Mouse (Mus musculus): ENCODE data around the gene Tmem79. TPM values are rescaled to one million over a fixed set of nuclear protein-coding genes. Genes with fewer than 3 reads are reported as not detected.
A peak's percentile ranks its signal among the peaks of the same experiment; 100 is the strongest.
"Not testable (repeated sequence)": the region's sequence is repeated elsewhere in the genome, so short reads cannot be mapped to it uniquely, and the experiment has no call there.

Tmem79 gene
- polyA plus RNA-seq, 1 experiment: 31.8 TPM

GRCm38 (mm10) chr3:88324951-88325405 is 11.0 kb downstream of the Tmem79 start, which contains the start of gene Glmp:
Gene Glmp, plus strand, starts transcription at chr3:88325023.
- DNase-seq: peak; percentile 62
- TF ChIP-seq CTCF (IDR thresholded peaks at IDR 0.05; ENCODE audit: insufficient read depth, low read length) (no peak), POLR2A (IDR thresholded peaks at IDR 0.05; ENCODE audit: borderline replicate concordance, extremely low read depth, low read depth, low read length) (peak; percentile 67; the same call in 1 of the 2 replicates)
- under 1% methylated on average over 10 of the region's 10 CpGs for WGBS
- Histone ChIP-seq H3K4me3 (replicated peaks; ENCODE audit: extremely low read depth, low read depth, low read length) (peak within 1 kb of the TSS; percentile 98), H3K4me1 (ENCODE audit: control insufficient read depth, insufficient read depth, low read length) (peaks cover 9% of the 10 kb centered on the region)

DNA sequence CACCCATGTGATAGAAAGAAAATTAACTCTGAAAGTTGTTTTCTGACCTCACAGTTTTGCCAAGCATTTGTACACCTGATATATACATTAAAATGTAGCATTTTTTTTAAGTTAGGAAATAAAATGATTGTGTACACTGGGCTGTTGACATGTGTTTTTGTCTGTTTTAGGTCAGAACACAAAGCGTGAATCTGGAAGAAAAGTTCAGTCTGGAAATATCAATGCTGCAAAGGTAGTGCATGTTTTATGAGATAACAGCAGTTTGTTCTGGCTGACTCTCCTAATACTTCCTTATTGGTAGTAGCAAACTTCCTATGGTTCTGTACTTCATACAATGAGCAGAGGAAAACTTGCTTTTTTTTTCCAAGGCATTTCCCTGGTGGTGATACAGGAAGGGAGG is 36.8 kb downstream of the Tmem79 start:
- no peak overlapping the region for H3K4me3 ChIP-seq (replicated peaks; ENCODE audit: extremely low read depth, low read depth, low read length)
- WGBS: 82% methylated on average over 1 of the region's 1 CpGs
- peaks cover 7% of the 10 kb centered on the region for H3K4me1 ChIP-seq (ENCODE audit: control insufficient read depth, insufficient read depth, low read length)
- no peak for DNase-seq
- TF ChIP-seq CTCF (IDR thresholded peaks at IDR 0.05; ENCODE audit: insufficient read depth, low read length) (no peak), POLR2A (IDR thresholded peaks at IDR 0.05; ENCODE audit: borderline replicate concordance, extremely low read depth, low read depth, low read length) (no peak)

- Histone ChIP-seq H3K4me3 (replicated peaks; ENCODE audit: extremely low read depth, low read depth, low read length) (peak overlapping the region; percentile 96), H3K4me1 (ENCODE audit: control insufficient read depth, insufficient read depth, low read length) (peaks cover 7% of the 10 kb centered on the region)
- TF ChIP-seq POLR2A (IDR thresholded peaks at IDR 0.05; ENCODE audit: borderline replicate concordance, extremely low read depth, low read depth, low read length): no peak
- no peak for TF ChIP-seq CTCF (IDR thresholded peaks at IDR 0.05; ENCODE audit: insufficient read depth, low read length)
- DNase-seq: no peak
- WGBS: under 1% methylated on average over 30 of the region's 30 CpGs
Measured at GRCm38 (mm10) chr3:88297321-88297851, 38.6 kb downstream of the Tmem79 start.

DNA sequence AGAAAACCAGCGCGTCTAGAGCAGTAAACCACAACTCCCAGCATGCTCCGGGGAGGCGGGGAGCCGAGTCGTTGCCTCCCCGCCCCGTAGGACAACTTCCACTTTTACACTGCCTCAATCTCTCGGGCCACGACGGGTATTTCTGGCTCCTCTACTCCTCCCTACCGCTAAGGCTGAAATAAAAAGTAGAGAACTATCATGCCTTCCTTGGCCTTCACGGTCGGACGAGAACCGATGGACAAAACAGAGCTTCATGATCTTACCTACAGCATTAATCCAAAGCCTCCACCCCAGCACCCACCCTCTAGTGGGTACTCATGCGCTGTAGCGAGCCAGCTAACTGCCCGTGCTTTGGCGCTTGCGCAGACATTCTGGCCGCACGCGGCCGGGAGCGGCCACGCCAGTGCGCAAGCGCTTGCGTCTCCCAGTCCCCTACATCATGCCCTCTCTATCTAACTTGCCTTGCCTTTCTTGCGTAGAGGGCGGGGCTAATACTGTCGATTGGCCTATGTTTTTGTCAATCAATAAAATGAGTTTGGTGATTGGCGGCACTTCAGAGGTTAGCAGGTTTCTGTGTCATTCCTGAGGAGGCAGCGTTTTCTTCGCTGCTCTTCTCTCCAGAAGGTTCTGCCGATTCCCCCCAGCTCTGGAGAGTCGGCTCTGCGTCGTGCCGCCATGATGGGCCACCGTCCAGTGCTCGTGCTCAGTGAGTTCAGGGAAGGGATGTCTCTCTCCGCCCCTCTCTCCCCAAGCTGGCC is 39.2 kb downstream of the Tmem79 start, which contains the start of the genes Tsacc and Cct3:
Gene Tsacc (minus strand): TSS at position 439 of the 758 bp plus-strand sequence.
Gene Cct3 (plus strand): TSS at position 556 of the 758 bp plus-strand sequence.
- H3K4me3 ChIP-seq (replicated peaks; ENCODE audit: extremely low read depth, low read depth, low read length): peak within 1 kb of the TSS; percentile 96
- TF ChIP-seq POLR2A (IDR thresholded peaks at IDR 0.05; ENCODE audit: borderline replicate concordance, extremely low read depth, low read depth, low read length) (peak; percentile 81), CTCF (IDR thresholded peaks at IDR 0.05; ENCODE audit: insufficient read depth, low read length) (no peak)
- peak; percentile 90 for DNase-seq
- H3K4me1 ChIP-seq (ENCODE audit: control insufficient read depth, insufficient read depth, low read length): peaks cover 7% of the 10 kb centered on the region
- under 1% methylated on average over 44 of the region's 44 CpGs for WGBS

DNA sequence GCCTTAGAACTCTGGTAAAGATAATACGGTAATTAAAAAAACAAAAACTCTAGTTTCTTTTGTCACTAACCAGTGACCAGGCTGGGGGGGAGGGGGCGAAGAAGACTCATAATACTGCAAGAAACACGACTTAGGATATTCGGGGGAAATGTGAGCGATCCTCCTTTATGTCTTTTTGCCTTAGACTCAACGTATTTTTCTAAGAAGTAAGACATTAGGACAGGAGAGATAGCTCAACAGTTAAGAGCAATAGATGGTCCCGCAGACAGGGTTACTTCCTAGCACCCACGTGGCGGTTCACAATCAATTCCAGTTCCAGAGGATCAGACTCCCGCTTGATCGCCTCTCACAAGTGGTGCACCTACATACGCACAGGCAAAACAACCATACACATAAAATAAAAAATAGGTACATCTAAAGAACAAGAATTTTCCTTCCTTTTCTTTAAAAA is 39.8 kb downstream of the Tmem79 start:
- peaks cover 7% of the 10 kb centered on the region for H3K4me1 ChIP-seq (ENCODE audit: control insufficient read depth, insufficient read depth, low read length)
- no peak for DNase-seq
- H3K4me3 ChIP-seq (replicated peaks; ENCODE audit: extremely low read depth, low read depth, low read length): peak overlapping the region; percentile 85
- WGBS: under 1% methylated on average over 12 of the region's 12 CpGs
- TF ChIP-seq POLR2A (IDR thresholded peaks at IDR 0.05; ENCODE audit: borderline replicate concordance, extremely low read depth, low read depth, low read length) (no peak), CTCF (IDR thresholded peaks at IDR 0.05; ENCODE audit: insufficient read depth, low read length) (no peak)

- H3K4me1 ChIP-seq (ENCODE audit: control insufficient read depth, insufficient read depth, low read length); DNase-seq; H3K4me3 ChIP-seq (replicated peaks; ENCODE audit: extremely low read depth, low read depth, low read length): not testable (repeated sequence)
- 50% methylated on average over 1 of the region's 1 CpGs for WGBS
Measured at GRCm38 (mm10) chr3:88295272-88295671, 40.7 kb downstream of the Tmem79 start.

GRCm38 (mm10) chr3:88291970-88292369 is 44.0 kb downstream of the Tmem79 start:
- TF ChIP-seq POLR2A (IDR thresholded peaks at IDR 0.05; ENCODE audit: borderline replicate concordance, extremely low read depth, low read depth, low read length) (no peak), CTCF (IDR thresholded peaks at IDR 0.05; ENCODE audit: insufficient read depth, low read length) (no peak)
- Histone ChIP-seq H3K4me3 (replicated peaks; ENCODE audit: extremely low read depth, low read depth, low read length) (no peak overlapping the region), H3K4me1 (ENCODE audit: control insufficient read depth, insufficient read depth, low read length) (peaks cover 2% of the 10 kb centered on the region; the same call in 1 of the 2 replicates)
- DNase-seq: peak; percentile 31
- WGBS: 34% methylated on average over 4 of the region's 4 CpGs

DNA sequence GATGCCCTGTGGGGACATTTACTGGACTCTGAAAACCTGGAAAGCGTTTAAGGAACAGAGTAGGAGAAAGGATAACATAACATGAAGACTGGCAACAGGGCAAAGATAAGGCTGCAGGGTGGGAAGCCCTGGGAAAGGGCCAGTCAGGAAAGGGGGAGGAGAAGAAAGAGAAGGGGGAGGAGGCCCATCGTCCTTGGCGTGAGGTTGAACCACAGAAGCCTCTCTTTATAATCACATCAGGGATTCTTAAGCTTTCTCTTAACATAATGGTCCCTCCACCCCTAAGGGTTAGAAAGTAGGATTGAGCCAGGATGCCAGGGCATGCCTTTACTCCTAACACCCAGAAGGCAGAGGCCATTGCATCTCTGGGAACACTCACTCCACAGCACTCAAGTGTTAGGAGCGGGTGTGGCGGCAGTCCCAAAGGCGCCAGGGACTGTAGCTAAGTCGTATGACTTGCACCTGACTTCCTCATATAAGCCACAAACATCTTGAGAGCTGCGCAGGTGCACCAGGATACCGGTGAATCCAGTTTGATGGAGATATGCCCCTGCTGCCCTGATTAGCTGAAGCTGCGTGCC is 47.7 kb downstream of the Tmem79 start:
- DNase-seq: peak; percentile 46
- H3K4me1 ChIP-seq (ENCODE audit: control insufficient read depth, insufficient read depth, low read length); H3K4me3 ChIP-seq (replicated peaks; ENCODE audit: extremely low read depth, low read depth, low read length): not testable (repeated sequence)
- WGBS: 55% methylated on average over 10 of the region's 10 CpGs

DNA sequence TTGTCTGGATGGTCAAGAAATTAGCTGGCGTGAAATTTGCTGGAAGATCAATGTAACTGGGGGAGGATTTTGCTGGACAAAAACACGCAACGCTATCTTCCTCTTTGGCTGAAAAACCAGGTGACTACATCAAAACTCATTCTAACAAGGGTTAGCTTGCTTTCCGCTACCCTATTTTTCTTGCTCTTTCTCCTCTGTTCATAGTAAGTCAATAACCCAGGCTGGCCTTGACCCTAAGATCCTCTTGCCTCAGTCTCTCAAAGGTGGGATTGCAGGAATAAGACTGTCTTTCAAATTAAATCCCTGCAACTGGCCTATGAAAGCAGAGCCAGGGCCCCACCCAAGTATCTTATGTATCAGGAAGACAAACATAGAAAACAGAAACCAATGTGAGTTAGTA is 48.8 kb downstream of the Tmem79 start, which contains the start of gene Gm38392:
Gene Gm38392 (minus strand): TSS at position 101 of the 400 bp plus-strand sequence.
- Histone ChIP-seq H3K4me1 (ENCODE audit: control insufficient read depth, insufficient read depth, low read length) (0 out of 2 replicates have a peak, but pooled peaks cover 2% of the 10 kb centered on the region), H3K4me3 (replicated peaks; ENCODE audit: extremely low read depth, low read depth, low read length) (no peak within 1 kb of the TSS)
- no peak for DNase-seq
- no peak for TF ChIP-seq CTCF (IDR thresholded peaks at IDR 0.05; ENCODE audit: insufficient read depth, low read length)
- no peak for TF ChIP-seq POLR2A (IDR thresholded peaks at IDR 0.05; ENCODE audit: borderline replicate concordance, extremely low read depth, low read depth, low read length)
- WGBS: 96% methylated on average over 4 of the region's 4 CpGs

GRCm38 (mm10) chr3:88285565-88285895 is 50.4 kb downstream of the Tmem79 start:
- not testable (repeated sequence) for H3K4me1 ChIP-seq (ENCODE audit: control insufficient read depth, insufficient read depth, low read length); H3K4me3 ChIP-seq (replicated peaks; ENCODE audit: extremely low read depth, low read depth, low read length); DNase-seq
- no CpG with 5 or more reads among the region's 2 CpGs for WGBS

DNA sequence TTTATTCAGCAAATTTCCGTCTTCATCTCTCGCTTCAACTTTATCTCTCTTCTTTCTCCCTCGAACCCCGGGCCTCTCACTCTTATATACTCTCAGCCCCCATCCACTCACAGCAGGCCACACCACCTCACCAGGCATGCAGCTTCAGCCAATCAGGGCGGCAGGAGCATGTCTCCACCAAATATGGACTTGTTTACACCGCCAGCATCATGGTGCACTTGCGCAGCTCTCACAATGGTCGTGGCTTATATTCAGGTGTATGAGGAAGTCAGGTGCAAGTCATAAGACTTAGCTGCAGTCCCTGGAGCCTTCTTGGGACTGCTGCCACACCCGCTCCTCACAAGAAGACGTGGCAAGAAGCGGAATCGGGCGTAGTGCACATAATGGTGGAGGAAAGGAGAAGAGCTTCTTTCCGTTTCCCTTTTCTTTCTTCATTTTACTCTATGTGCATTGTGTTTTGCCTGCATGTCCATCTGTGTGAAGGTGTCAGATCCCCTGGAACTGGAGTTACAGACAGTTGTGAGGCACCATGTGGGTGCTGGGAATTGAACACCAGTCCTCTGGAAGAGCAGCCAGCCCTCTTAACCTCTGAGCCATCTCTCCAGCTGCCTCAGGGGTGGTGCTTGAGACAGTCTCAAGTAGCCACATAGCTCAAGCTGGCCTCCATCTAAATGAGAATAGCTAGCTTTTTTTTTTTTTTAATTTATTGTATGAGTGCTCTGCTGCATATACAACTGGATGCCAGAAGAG is 51.0 kb downstream of the Tmem79 start:
- not testable (repeated sequence) for H3K4me3 ChIP-seq (replicated peaks; ENCODE audit: extremely low read depth, low read depth, low read length); DNase-seq; H3K4me1 ChIP-seq (ENCODE audit: control insufficient read depth, insufficient read depth, low read length)
- WGBS: 92% methylated on average over 14 of the region's 14 CpGs
